Mouse (Mus musculus): ENCODE results near the gene Gm13289.
"Not testable (repeated sequence)": the region's sequence is repeated elsewhere in the genome, so short reads cannot be mapped to it uniquely, and the experiment has no call there.

Gm13289 gene

GRCm38 (mm10) chr4:88776622-88777021 is at the start of gene Gm13289:
Gm13289 (plus strand) TSS chr4:88776922.
- not testable (repeated sequence) for DNase-seq (ENCODE audit: low read depth, low spot score)

- DNase-seq (ENCODE audit: low read depth, low spot score) = peak; percentile 35
Observed at GRCm38 (mm10) chr4:88727324-88727723, 49.4 kb upstream of the Gm13289 start.

GRCm38 (mm10) chr4:88738480-88738879 is 38.2 kb upstream of the Gm13289 start:
- DNase-seq (ENCODE audit: low read depth, low spot score) = peak; percentile 73

- DNase-seq (ENCODE audit: low read depth, low spot score) = no peak
Observed at GRCm38 (mm10) chr4:88739036-88739435, 37.7 kb upstream of the Gm13289 start.

GRCm38 (mm10) chr4:88741426-88741825 is 35.3 kb upstream of the Gm13289 start:
- DNase-seq (ENCODE audit: low read depth, low spot score) = no peak

DNA sequence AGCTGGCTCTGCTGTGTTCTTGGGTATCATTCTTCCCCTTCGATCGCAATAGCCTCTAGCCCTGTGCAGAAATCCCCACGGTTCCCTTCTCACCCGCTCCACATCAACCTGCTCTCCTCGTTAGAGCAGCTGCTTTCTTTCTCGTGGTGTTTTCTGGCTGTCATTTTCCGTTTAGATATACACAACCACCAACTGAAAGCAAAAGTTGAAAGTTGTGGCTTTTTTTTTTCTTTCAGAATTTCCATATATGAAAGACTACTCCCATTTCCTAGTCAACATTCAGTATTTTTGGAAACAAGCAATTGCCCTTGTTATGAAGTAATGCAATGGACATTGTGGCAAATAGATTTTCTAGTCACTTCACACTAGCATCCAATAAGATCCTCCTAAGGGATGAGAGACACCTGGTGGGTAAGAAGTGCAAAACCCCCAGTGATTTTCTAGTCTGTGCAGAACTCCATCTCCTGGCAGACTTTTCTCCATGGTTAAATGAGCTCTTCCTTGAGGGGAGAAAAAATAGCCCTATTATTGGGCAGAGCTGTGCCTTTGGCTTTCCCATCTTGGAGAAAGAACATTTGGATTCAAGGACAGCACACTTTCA is 33.9 kb upstream of the Gm13289 start:
- DNase-seq (ENCODE audit: low read depth, low spot score) = no peak

DNA sequence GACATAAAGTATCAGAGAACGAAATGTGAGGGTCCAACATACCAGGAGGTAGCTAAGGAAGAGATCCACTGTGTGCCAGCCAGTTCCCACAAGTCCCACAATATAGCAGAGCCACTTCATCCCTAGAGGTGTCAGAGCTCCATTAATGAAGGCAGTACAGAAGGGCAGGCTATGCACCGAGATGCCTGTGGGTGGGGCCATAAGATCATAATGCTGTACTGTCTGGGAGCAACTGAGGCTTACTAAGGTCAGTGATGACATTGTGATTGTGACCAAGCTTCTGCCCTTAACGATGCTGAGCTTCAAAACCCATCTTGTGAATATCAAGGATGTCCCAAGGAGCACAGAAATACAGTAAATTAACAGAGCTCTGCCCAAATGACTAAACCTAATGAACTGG is 32.5 kb upstream of the Gm13289 start:
- DNase-seq (ENCODE audit: low read depth, low spot score) = no peak

GRCm38 (mm10) chr4:88749926-88750325 is 26.8 kb upstream of the Gm13289 start:
- DNase-seq (ENCODE audit: low read depth, low spot score) = no peak

- DNase-seq (ENCODE audit: low read depth, low spot score) = not testable (repeated sequence)
Observed at GRCm38 (mm10) chr4:88754818-88755340, 21.8 kb upstream of the Gm13289 start, which contains the start of gene Gm13271. Gm13271 (plus strand) TSS chr4:88754868.

GRCm38 (mm10) chr4:88756581-88757513 is 19.9 kb upstream of the Gm13289 start:
- not testable (repeated sequence) for DNase-seq (ENCODE audit: low read depth, low spot score)

DNA sequence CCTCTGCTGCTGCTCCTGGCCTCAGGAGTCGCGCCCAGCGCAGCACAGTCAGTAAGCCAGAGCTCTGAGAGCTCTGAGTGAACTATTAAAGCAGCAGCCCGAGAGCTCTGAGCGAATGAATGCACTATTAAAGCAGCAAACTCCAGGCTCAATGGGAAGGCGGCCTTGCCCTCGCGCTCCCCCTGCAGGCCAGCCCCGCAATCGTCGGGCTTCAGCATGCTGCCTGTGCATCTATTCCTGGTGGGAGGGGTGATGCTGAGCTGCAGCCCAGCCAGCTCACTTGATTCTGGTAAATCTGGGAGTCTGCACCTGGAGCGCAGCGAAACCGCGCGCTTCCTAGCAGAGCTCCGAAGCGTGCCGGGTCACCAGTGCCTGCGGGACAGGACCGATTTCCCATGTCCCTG is 19.1 kb upstream of the Gm13289 start:
- DNase-seq (ENCODE audit: low read depth, low spot score) = peak; percentile 90

DNA sequence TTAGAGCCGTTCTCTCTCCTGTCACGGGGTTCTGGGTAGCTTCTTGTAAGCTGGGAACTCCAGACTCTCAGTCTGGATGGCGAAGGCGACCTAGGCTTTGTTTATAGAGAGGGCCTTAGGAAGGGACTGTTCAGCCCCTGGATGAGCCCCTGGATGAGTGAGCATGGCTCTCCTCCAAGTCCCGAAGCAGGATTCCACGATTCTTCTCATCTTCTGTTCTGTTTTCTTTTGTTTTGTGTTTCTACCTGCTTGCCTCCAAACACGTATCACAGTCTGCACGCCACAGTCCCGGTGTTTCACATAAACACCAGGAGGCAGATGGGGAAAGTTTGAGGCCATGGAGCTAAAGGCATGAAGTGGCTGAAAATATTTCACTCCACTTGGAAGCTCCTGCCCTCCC is 18.0 kb upstream of the Gm13289 start:
- DNase-seq (ENCODE audit: low read depth, low spot score) = not testable (repeated sequence)

- not testable (repeated sequence) for DNase-seq (ENCODE audit: low read depth, low spot score)
Observed at GRCm38 (mm10) chr4:88759610-88760268, 17.0 kb upstream of the Gm13289 start, which contains the start of gene Gm13283. Gm13283 (plus strand) TSS chr4:88760119.

DNA sequence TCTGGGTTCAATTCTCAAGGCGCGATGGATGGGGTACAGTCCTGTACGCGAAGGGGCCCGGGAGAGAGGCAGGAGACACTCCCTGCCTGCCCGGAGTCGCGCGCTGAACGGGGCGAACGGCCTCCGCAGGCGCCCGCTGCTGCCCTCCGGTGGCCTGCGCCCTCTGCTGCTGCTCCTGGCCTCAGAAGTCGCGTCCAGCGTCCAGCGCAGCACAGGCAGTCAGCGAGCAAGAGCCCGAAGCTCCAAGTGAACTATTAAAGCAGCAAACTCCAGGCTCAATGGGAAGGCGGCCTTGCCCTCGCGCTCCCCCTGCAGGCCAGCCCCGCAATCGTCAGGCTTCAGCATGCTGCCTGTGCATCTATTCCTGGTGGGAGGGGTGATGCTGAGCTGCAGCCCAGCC is 16.3 kb upstream of the Gm13289 start:
- DNase-seq (ENCODE audit: low read depth, low spot score) = peak; percentile 85

- DNase-seq (ENCODE audit: low read depth, low spot score) = not testable (repeated sequence)
Observed at GRCm38 (mm10) chr4:88761776-88762175, 14.9 kb upstream of the Gm13289 start.

DNA sequence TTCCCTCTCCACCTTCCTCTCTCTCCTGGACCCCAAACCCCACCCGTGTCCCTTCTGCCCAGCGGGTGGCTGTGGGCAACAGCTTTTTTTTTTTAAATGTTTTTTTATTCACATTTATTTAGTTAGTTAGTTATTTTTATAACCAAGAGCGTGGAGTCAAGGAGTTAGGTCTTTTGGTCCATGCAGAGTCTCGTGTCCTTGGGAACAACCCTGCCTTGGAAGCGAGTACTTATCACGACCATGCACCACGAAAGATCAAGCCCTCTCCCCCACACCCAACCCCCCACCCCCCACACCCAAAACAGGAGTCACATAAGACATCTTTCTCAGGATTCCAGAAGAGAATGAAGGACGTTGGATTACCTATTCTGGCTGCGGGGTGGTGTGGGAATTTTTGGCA is 14.4 kb upstream of the Gm13289 start:
- not testable (repeated sequence) for DNase-seq (ENCODE audit: low read depth, low spot score)

DNA sequence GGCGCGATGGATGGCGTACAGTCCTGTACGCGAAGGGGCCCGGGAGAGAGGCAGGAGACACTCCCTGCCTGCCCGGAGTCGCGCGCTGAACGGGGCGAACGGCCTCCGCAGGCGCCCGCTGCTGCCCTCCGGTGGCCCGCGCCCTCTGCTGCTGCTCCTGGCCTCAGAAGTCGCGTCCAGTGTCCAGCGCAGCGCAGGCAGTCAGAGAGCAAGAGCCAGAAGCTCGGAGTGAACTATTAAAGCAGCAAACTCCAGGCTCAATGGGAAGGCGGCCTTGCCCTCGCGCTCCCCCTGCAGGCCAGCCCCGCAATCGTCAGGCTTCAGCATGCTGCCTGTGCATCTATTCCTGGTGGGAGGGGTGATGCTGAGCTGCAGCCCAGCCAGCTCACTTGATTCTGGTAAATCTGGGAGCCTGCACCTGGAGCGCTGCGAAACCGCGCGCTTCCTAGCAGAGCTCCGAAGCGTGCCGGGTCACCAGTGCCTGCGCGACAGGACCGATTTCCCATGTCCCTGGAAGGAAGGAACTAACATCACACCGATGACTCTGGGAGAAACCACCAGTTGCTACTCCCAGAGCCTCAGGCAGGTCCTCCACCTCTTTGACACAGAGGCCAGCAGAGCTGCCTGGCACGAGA is 13.2 kb upstream of the Gm13289 start:
- DNase-seq (ENCODE audit: low read depth, low spot score) = peak; percentile 84

DNA sequence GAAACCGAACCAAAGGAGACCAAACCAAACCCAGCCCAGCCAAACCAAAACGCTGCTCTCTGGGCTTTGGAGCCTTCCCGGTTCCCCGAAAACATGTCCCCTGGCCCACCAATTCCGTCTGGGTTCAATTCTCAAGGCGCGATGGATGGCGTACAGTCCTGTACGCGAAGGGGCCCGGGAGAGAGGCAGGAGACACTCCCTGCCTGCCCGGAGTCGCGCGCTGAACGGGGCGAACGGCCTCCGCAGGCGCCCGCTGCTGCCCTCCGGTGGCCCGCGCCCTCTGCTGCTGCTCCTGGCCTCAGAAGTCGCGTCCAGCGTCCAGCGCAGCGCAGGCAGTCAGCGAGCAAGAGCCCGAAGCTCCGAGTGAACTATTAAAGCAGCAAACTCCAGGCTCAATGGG is 3.2 kb upstream of the Gm13289 start, which contains the start of gene Gm13290:
TSS of gene Gm13290 (plus strand) at position 301 of the 400 bp plus-strand sequence.
- not testable (repeated sequence) for DNase-seq (ENCODE audit: low read depth, low spot score)

DNA sequence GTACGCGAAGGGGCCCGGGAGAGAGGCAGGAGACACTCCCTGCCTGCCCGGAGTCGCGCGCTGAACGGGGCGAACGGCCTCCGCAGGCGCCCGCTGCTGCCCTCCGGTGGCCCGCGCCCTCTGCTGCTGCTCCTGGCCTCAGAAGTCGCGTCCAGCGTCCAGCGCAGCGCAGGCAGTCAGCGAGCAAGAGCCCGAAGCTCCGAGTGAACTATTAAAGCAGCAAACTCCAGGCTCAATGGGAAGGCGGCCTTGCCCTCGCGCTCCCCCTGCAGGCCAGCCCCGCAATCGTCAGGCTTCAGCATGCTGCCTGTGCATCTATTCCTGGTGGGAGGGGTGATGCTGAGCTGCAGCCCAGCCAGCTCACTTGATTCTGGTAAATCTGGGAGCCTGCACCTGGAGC is 2.8 kb downstream of the Gm13289 start, which contains the start of gene Gm13272:
TSS of gene Gm13272 (plus strand) at position 301 of the 400 bp plus-strand sequence.
- not testable (repeated sequence) for DNase-seq (ENCODE audit: low read depth, low spot score)

GRCm38 (mm10) chr4:88780320-88780719 is 3.6 kb downstream of the Gm13289 start:
- not testable (repeated sequence) for DNase-seq (ENCODE audit: low read depth, low spot score)

- not testable (repeated sequence) for DNase-seq (ENCODE audit: low read depth, low spot score)
Observed at GRCm38 (mm10) chr4:88781831-88782230, 5.1 kb downstream of the Gm13289 start, which contains the start of gene Ifnz. Ifnz (plus strand) TSS chr4:88782131.
